Mouse (Mus musculus) leukemia stem cell, adult 10-12 weeks (primary cell): ENCODE results near the gene Tbx19. TPM values are rescaled to one million over a fixed set of nuclear protein-coding genes. Genes with fewer than 3 reads are reported as not detected.

ENCODE experiments used
- polyA plus RNA-seq: library from polyadenylated mRNA; stranded (reverse); fragments of >175 nt; gene quantifications from 2 replicates; pipeline ENCODE4 v1.2.3, GENCODE M21; 2012; ENCODE audit warnings: low replicate concordance

Gene Tbx19
- not detected in 2 replicates for polyA plus RNA-seq

GRCm38 (mm10) chr1:165160723-165161405 lies at the start of gene Tbx19:
TSS of gene Tbx19 (minus strand) at chr1:165160773.

GRCm38 (mm10) chr1:165193880-165194661 lies 33.5 kb upstream of the Tbx19 start, which contains the start of gene Sft2d2:
TSS of gene Sft2d2 (minus strand) at chr1:165194438.

Other genes with a start within 250 kb of the Tbx19 start
- 0.69 TPM in 1 of 2 replicates, not detected in the other for gene Xcl1, start 225.2 kb downstream of the Tbx19 start, polyA plus RNA-seq
- 0.59 and 1.1 TPM in 2 replicates for gene Sft2d2, start 33.7 kb upstream of the Tbx19 start, polyA plus RNA-seq
- 11.3 and 14.4 TPM in 2 replicates for gene Tiprl, start 76.2 kb upstream of the Tbx19 start, polyA plus RNA-seq
- gene Gpr161, start 135.0 kb upstream of the Tbx19 start, polyA plus RNA-seq = 0.06 TPM in 1 of 2 replicates, not detected in the other